Mouse (Mus musculus) left cerebral cortex, postnatal 10 days (tissue): ENCODE data around the gene Ncoa6. TPM values are rescaled to one million over a fixed set of nuclear protein-coding genes. Genes with fewer than 3 reads are reported as not detected.

Experiments
- DNase-seq, 2 experiments: peaks; one replicate each; pipeline ENCODE4 v3.0.0; 2021 to 2022; ENCODE audit warnings: low spot score in 2 of 2, mixed read lengths in 1 of 2; ENCODE audit errors: extremely low spot score in 1 of 2
- intact Hi-C: fragments of 180-260 bp; cut with DNase I; formaldehyde crosslinking; loops from one replicate; pipeline ENCODE4 v1.15.1; 2025
- microRNA-seq: library from miRNA; unstranded; fragments of <30 nt; microRNA quantifications from one replicate; pipeline ENCODE4 v1.2.0, GENCODE M21; 2022
- total RNA-seq, 2 experiments: library from RNA; stranded (reverse); gene quantifications; 2 replicates each; pipeline ENCODE4 v1.2.3; 2021

Gene Ncoa6
- total RNA-seq, 2 experiments from 2014 or later, result 65.3 to 66.4 TPM

DNA sequence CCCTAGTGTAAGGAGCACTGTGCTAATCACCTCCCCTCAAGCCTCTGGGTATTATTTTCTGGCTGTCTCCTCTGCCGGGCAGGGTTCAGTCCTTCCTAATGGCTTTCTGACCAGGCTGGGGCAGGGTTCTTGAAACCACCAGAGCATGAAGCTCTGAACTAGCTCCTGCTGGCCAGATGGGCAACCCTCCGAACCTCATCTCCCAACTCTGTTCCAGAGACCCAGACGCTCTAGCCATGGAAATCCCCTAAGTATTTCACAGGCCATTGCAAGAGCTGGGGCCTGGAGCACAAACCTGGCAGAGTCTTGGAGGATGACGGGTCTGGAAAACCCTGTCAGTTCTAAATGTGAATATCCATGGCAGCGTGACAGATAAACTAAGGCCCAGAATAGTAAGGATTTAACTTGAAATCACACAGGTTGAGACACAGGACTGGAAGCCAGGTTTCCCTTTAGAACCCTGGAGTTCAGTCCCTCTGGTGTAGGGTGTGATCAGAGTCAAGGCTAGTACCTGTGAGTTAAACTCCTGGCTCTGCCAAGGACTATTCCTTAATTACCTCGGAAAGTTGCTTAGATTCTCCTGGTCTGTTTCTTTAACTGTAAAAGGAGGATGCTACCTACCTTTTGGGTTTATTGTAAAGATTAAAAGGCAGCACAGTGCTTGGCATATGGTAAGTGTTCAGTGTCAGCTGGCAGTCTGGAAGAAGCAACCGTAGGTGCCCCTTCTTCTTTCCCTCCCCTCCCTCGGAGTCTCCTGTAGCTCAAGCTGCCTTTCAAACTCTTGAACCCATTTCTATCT lies 93.2 kb downstream of the Ncoa6 start, which contains the start of gene Trp53inp2:
Gene Trp53inp2, plus strand, starts transcription at position 799 of the 799 bp plus-strand sequence.
- no peak for DNase-seq
- intact Hi-C loops, result loop anchor here (5.0 kb wide), 1 partner anchor 103 kb away; the partner anchor contains the start of gene Map1lc3a

DNA sequence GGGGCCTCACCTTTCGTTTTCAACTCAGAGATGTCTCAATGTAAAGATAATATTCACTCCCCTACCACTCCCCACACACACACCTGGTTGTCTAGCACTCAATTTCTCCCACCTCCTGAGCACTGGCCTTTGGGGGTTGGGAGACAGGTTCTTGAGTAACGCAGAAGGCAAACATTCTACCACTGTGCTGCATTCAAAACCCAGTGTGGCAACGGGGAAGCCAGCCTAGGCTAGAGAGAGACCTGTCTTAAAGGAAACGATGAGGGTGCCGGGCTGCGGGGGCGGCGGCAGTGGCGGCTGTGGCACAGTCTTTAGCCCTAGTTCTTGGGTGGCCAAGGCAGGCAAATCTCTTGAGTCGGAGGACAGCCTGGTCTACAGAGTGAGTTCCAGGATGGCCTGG lies 97.5 kb downstream of the Ncoa6 start:
- no peak for DNase-seq
- intact Hi-C loops, result no loop called here

DNA sequence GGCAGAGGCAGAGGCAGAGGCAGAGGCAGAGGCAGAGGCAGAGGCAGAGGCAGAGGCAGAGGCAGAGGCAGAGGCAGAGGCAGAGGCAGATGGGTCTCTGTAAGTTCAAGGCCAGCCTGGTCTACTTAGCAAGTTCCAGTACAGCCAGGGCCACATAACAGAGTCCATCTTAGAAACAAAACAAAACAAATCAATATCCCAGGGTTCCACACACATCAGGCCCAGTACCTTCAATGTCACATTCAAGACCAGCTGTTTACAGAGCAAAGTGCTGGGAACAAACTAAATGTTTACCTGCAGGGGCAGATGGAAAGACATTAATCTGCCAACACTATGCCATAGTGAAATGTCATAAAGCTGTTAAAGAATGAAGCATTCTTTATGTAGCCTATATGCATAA lies 99.2 kb downstream of the Ncoa6 start:
- DNase-seq, result no peak
- intact Hi-C loops, result no loop called here

DNA sequence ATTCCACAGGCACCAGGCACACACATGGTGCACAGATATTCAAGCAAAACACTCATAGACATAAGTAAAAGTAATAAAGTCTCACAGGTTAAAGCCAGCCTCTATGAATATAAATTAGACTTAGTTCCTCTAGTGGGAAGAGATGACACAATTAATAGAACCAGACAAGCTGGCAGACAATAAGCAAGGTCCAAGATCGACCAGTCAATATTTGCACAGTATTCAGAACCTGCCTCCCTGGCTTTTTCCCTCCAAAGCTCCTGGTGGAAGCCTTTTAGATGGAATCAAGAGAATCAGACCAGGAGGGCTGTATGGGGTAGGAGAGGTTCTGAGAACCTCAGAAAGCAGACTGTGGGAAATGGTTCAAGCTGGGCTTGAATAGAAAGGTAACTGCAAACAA lies 99.8 kb downstream of the Ncoa6 start:
- no peak for DNase-seq
- intact Hi-C loops, result no loop called here

DNA sequence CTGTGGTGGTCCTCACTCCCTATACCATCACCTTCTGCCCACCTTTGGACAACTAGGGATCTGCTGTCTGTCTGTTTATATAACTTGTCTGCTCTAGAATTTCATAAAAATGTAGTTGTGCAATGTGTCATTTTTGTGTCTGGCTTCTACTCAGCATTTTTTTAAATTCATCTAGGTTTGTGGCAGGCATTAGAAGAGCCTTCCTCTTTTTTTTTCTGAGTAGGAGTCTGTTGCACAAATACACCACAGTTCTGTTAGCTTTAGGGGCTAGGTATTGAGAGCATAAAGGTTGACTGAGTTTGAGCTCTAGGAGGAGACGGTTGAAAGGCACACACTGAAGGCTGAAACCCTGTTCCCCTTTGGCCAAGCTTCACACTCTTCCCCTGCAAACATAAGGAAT lies 100.4 kb downstream of the Ncoa6 start:
- intact Hi-C loops, result no loop called here
- DNase-seq, result no peak

DNA sequence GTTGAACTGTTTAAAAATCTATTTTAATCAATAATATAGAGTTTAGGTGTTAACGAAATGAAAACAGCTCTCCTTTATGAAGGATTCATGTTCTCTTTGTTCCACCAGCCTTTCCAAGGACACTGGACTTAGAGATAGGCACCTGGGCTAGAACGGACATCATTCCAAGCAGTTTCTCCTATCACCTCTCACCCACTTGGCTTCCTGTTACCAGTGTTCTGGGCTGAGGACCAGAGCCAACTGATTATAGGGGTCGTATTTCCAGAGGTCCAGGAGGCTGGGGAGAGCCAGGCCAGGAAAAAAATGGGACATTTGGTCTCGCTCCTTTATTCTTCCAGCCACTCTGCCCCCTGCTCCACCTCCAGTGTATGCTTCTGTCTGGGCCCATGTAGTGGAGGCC lies 101.2 kb downstream of the Ncoa6 start:
- intact Hi-C loops, result no loop called here
- no peak for DNase-seq

DNA sequence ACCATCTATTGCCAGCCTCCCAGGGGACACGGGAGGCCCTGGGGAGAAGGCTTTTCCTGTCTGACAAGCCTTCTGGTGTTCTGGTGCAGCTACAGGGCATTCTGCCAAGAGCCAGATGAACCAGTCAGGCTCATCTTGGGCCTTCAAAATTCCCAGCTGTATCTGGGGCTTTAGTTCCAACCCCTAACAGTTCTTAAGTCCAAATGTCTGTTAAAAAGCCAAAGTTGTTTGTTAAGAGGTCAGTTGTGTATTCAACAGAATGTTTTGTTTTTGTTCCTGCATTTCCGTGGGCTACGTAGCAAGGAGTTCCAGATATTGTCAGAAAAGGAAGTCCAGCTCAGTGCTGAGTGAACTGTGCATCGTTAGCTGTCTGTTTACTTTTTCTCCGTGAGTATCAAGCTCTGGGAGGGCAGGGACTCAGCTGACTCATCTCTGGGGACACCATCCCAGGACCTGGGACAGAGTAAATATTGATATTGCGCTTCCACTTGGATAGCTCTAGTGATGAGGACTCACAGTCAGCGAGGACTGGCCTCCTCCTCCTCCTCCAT lies 104.3 kb downstream of the Ncoa6 start:
- intact Hi-C loops, result no loop called here
- DNase-seq, result peak in 1 of 2 experiments; percentile 84

DNA sequence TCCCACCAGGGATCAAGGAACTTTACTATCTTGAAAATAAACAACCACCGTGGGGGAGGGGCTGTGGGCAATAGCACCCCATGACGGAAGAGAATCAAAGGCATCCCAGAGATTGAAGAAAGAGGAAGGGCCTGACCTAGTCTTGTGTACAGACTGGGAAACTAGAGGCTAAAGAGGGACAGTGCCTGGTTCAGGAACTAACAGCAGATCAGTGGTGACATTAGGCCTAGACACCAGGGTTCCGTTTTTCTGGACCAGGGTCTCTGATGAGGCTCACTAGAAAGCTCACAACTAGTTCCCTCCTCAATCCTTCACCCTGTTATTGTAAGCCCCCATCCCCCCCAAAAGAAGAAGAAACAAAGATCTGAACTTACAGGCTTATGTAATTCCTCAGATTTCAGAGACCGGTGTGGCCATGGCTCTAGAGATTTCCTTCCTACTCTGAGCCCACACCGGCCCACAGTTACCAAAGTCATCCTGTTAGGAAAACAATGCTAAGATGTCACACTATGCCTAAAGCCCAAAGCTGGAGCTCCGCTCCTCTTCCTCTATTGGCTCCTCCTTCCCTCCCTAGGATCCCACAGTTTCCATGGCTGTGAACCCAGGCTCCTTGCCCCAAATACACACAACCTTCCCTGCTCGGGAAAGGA lies 105.9 kb downstream of the Ncoa6 start:
- DNase-seq, result no peak
- intact Hi-C loops, result no loop called here

DNA sequence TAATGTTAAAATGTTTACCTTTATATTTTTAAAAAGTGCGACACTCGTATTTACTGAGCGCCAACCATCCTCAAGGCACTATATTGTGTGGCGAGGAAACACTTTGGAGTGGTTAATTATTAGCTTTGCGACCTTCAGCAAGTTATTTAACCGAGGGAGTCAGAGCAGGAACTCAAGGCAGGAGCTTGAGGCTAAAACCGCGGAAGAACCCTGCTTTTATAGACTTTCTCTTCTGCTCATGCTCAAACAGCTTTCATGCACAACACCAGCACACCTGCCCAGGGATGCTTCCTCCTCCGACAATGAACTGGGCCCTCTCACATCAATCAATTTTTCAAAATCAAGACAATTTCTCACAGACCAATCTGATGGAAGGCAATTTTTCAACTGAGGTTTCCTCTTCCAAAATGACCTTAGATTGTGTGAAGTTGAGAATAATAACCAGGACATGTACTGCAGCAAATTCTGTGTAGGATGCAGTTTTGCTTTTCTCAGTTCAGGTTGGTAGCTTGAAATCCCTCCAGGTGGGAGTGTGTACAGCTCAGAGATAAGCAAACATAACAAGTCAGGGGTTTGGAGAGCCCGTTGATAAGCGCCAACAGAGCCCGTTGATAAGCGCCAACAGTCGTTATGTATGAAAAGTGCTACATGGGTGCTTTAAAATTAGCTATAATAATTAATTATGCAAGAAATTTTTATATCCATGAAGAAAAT lies 115.9 kb downstream of the Ncoa6 start:
- DNase-seq, result no peak
- intact Hi-C loops, result no loop called here

DNA sequence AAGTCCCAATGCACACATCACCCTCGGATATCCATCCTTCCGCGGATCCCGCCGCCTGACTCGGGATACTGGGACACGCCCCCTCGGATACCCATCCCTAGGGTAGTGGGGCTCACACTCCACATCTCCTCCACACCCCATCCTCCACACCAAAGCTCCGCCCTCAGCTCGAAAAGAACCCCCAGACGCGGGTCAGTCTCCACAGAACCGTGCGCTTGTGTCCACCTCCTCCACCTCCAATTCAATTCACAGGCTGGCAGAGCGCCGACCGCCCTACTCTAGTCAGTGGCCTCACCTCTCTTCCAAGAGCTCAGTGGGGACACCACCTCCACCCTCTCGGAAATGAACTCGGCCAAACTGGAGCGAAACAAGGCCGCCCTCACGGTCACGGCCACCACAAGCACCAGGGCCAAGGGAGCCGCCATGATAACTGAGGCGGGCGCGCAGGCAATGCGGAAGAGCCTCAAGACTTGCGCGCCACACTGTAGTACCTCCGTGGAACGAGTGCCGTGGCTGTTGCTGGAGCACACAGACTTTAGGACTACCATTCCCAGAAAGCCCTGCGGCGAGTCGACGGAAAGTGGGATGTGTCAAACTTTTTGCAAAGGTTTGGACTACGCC lies 116.6 kb downstream of the Ncoa6 start, which contains the start of gene Pigu:
Gene Pigu, minus strand, starts transcription at position 460 of the 621 bp plus-strand sequence.
- intact Hi-C loops, result no loop called here
- peak; percentile 94 to 95 for DNase-seq

DNA sequence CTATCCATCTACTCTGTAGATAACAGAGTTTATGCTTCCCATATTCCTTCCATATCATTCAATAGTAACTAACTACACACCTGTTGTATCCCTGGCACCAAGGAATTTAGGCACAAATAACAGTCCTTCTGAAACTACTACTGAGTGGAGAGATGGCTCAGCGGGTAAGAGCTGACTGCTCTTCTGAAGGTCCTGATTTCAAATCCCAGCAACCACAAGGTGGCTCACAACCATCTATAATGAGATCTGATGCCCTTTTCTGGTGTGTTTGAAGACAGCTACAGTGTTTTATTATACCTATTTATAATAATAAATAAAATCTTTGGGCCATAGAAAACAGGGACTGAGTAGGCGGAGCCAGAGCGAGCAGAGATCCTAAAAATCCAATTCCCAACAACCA lies 119.3 kb downstream of the Ncoa6 start:
- intact Hi-C loops, result no loop called here
- no peak for DNase-seq

DNA sequence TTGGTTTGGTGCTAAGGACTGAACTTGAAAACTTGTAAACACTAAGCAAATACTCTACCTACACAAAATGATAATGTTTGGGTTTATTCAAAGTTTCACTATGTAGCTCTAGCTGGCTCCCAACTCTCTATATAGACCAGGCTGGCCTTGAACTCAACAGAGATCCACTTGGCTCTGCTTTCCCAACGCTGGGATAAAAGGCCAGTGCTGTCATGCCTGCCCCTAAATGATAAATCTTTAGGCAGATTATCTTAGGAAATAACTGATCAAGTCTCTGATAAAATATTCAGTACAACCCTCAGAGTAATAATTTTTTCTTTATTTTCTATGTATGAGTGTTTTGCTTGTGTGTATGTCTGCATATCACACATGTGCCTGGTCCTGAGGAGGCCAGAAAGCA lies 127.0 kb downstream of the Ncoa6 start:
- intact Hi-C loops, result no loop called here
- DNase-seq, result no peak

Small RNA genes within 50 kb of the gene (microRNA-seq; reads per million reads assigned to microRNA genes)
- gene Mir695, result not detected

Other genes with a start within 250 kb of the Ncoa6 start
- gene Dynlrb1, start 237.4 kb downstream of the Ncoa6 start, total RNA-seq, result 100 to 1,000 TPM; 372 to 373 TPM
- 100 to 1,000 TPM; 479 to 493 TPM for gene Map1lc3a, start 197.6 kb downstream of the Ncoa6 start, total RNA-seq
- gene Pigu, start 116.5 kb downstream of the Ncoa6 start, total RNA-seq, result 10 to 100 TPM; 31.1 to 32.2 TPM
- 100 to 1,000 TPM; 194 to 199 TPM for gene Trp53inp2, start 92.8 kb downstream of the Ncoa6 start, total RNA-seq
- 10 to 100 TPM; 41.0 to 42.9 TPM for gene Acss2, start 44.1 kb upstream of the Ncoa6 start, total RNA-seq
- gene Ggt7, start 44.3 kb upstream of the Ncoa6 start, total RNA-seq, result 100 to 1,000 TPM; 109 to 111 TPM
- 10 to 100 TPM; 13.5 to 16.4 TPM for gene Gss, start 118.9 kb upstream of the Ncoa6 start, total RNA-seq
- gene Myh7b, start 137.3 kb upstream of the Ncoa6 start, total RNA-seq, result 1 to 10 TPM; 3.4 to 3.9 TPM
- gene Trpc4ap, start 218.5 kb upstream of the Ncoa6 start, total RNA-seq, result 100 to 1,000 TPM; 135 TPM